Mouse (Mus musculus) small intestine, adult 2 months (tissue): ENCODE measurements around the gene Ubl3. TPM values are rescaled to one million over a fixed set of nuclear protein-coding genes. Genes with fewer than 3 reads are reported as not detected.

Source experiments
- H3K27ac ChIP-seq: fragments of 200-500 bp; 2 replicates; pipeline ENCODE4 v1.5.1; 2012; ENCODE audit warnings: low read depth, low read length, control low read depth, inconsistent platforms; ENCODE audit not compliant: insufficient read depth
- H3K27me3 ChIP-seq: fragments of 200-500 bp; 2 replicates; pipeline ENCODE4 v1.6.1; 2012; ENCODE audit warnings: mild to moderate bottlenecking, moderate library complexity, low read length, inconsistent platforms; ENCODE audit not compliant: control insufficient read depth, insufficient read depth
- H3K36me3 ChIP-seq: fragments of 200-500 bp; 2 replicates; pipeline ENCODE4 v1.6.1; 2012; ENCODE audit warnings: mild to moderate bottlenecking, low read length, control low read depth, inconsistent platforms; ENCODE audit not compliant: control insufficient read depth, insufficient read depth
- H3K4me1 ChIP-seq: fragments of 200-500 bp; 2 replicates; pipeline ENCODE4 v1.6.1; 2012; ENCODE audit warnings: low read length, inconsistent platforms, mixed read lengths; ENCODE audit not compliant: control insufficient read depth, insufficient read depth, insufficient read length
- H3K4me3 ChIP-seq: fragments of 200-500 bp; 2 replicates; pipeline ENCODE4 v1.5.1; 2012; ENCODE audit warnings: low read depth, mild to moderate bottlenecking, control low read depth, inconsistent platforms, low read length, moderate library complexity
- CTCF ChIP-seq: fragments of 200-500 bp; IDR thresholded peaks from 2 replicates; pipeline ENCODE4 v1.5.1; 2012; ENCODE audit warnings: low read depth, mild to moderate bottlenecking, control low read depth, inconsistent platforms, low read length, moderate library complexity, mixed read lengths; ENCODE audit not compliant: insufficient replicate concordance, insufficient read length; ENCODE audit errors: extremely low read depth
- POLR2A ChIP-seq: fragments of 200-500 bp; IDR thresholded peaks from 2 replicates; pipeline ENCODE4 v1.6.1; 2012; ENCODE audit warnings: low read depth, mild to moderate bottlenecking, control low read depth, inconsistent platforms, low read length, moderate library complexity
- WGBS: fragments of 180-500 bp; shearing (Covaris S2); methylation state at CpG from one replicate; pipeline ENCODE4 v1.1.7; 2018; 5-methylcytosine and 5-hydroxymethylcytosine counted together
- polyA plus RNA-seq: library from polyadenylated mRNA; depleted of rRNA; stranded (reverse); fragments of >200 nt; gene quantifications from 2 replicates; pipeline ENCODE4 v1.2.3, GENCODE M21; 2012

Ubl3 gene
- polyA plus RNA-seq, 1 experiment, result 68.2 TPM

DNA sequence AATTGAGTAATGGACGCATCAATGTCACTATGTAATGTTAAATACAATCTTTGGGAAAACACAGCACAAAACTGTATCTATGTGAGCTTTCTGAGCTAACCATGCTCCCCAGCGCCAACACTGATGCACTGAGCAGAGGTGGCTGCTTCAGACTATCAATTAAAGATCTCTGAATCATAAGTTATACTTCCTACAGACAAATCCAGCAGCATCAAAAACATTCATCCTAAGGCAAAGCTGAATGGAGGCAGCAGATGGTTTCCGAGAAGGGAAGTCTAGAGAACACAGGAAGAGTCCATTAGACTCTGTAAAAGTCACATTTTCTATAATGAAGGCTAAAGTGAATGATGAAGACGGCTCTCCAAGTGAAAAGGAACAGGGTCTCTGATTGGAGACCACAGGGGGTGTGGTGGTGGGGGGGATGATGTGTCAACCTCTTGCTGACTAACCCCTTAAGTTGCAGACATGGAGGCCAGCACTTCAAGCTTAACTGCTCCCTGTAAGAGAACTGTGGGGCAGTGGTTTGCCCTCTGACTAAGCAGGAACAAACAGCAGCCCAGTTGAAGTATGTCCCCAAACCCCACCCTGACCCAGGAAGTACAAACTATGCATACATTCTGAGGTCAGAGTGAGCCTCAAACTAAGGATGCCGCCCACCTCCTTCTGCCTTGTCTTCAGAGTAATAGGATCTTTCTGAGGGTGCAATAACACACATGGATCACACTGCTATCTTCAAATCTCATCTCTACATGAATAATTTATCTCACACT, 29.2 kb downstream of the Ubl3 start:
- Histone ChIP-seq H3K4me3 (no peak overlapping the region), H3K4me1 (peaks cover 24% of the 10 kb centered on the region), H3K27ac (no peak overlapping the region), H3K36me3 (no peaks in the 10 kb centered on the region; the same call in 1 of the 2 replicates), H3K27me3 (no peaks in the 10 kb centered on the region)
- no peak for TF ChIP-seq POLR2A
- TF ChIP-seq CTCF, result no peak
- 77% methylated on average over 5 of the region's 5 CpGs for WGBS

DNA sequence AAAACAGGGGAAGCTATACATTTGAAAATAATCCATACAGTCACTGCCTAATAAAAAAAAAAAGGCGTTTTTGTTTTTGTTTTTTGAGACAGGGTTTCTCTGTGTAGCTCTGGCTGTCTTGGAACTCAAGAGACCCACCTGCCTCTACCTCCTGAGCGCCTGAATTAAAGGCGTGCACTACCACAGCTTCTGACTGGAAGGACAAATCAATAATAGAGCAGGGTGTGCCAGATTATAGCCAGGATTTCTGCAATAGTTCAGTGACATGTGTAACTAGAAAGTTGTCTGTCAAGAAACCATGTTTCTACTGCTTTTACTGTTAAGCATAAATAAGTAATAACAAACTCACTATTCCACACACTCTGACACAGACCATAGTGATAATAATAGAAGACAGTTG, 30.2 kb downstream of the Ubl3 start:
- H3K27me3 ChIP-seq, result no peaks in the 10 kb centered on the region
- no peak overlapping the region for H3K27ac ChIP-seq
- H3K36me3 ChIP-seq, result no peaks in the 10 kb centered on the region; the same call in 1 of the 2 replicates
- peaks cover 19% of the 10 kb centered on the region; the same call in 1 of the 2 replicates for H3K4me1 ChIP-seq
- TF ChIP-seq CTCF, result no peak
- TF ChIP-seq POLR2A, result no peak
- WGBS, result 29% methylated on average over 3 of the region's 3 CpGs
- no peak overlapping the region for H3K4me3 ChIP-seq

DNA sequence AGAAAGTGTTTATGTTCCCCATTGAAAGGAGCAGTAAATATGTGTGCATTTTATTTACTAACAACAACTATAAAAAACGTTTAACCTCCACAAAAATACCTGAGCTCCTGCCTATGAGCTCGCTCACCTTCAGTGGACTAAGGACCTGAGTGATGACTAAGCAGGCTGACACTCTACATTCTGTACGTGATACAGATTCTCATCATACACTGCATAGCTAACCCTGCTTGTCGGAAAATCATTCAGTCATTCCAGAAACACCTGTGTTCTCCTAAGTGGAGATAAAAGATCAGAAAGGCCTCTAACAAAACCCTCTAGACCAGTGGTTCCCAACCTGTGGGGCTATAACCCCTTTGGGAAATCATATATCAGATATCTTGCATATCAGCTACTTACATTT, 35.1 kb downstream of the Ubl3 start:
- H3K27ac ChIP-seq, result no peak overlapping the region
- H3K4me1 ChIP-seq, result 0 out of 2 replicates have a peak, but pooled peaks cover 2% of the 10 kb centered on the region
- no peaks in the 10 kb centered on the region for H3K36me3 ChIP-seq
- no peaks in the 10 kb centered on the region for H3K27me3 ChIP-seq
- TF ChIP-seq CTCF, result no peak
- no peak for TF ChIP-seq POLR2A
- no peak overlapping the region for H3K4me3 ChIP-seq
- 60% methylated on average over 4 of the region's 4 CpGs for WGBS

DNA sequence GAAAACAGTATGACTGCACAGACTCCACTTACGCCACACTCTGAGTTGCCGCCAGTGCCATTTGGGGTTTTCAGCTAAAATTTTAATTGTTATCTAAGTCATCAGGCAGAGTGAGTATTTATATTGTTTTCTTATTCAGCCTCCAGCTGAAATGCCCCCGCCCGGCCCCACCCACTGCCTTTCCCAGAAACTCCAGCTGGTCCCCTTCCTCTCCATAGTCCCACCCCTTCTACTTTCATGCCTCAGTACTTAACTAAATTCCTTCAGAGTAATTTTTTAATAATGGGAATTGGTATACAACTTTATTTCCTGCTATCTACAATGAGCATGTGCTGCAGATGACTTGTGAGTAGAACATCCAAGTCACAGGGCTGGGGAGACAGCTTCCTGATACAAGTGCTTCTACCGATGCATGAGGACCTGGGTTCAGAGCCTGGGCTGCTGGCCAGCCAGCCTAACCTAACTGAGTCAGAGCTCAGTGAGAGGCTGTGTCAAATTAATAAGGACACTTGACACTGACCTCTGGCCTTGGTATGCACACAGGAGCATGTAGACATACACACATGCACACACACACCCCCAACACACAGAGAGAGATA, 40.4 kb downstream of the Ubl3 start:
- H3K4me1 ChIP-seq, result 0 out of 2 replicates have a peak, but pooled peaks cover 2% of the 10 kb centered on the region
- WGBS, result 61% methylated on average over 5 of the region's 5 CpGs
- H3K36me3 ChIP-seq, result peaks cover 20% of the 10 kb centered on the region
- no peak overlapping the region for H3K4me3 ChIP-seq
- no peak overlapping the region for H3K27ac ChIP-seq
- H3K27me3 ChIP-seq, result no peaks in the 10 kb centered on the region
- TF ChIP-seq CTCF, result no peak
- TF ChIP-seq POLR2A, result no peak

DNA sequence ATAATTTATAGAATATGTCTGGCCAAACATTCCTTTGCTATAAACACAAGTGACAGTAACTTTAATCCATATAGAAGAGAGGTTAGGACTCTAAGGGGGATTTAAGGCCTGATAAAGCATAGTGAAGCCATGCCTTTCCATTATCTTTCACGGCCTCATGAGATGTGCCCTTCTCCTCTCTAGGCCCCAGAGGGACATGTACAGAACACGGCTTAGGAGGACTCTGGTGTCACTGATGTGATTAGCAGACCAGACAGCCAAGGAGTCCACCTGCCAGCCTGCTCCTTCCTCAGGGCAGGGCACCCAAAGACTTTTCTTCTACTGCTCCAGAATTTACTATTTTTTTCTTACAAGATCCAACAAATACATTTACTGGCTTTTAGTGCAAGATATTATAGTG, 42.3 kb downstream of the Ubl3 start:
- WGBS, result 84% methylated on average over 2 of the region's 2 CpGs
- Histone ChIP-seq H3K27me3 (no peaks in the 10 kb centered on the region), H3K27ac (no peak overlapping the region), H3K36me3 (peaks cover 39% of the 10 kb centered on the region), H3K4me1 (0 out of 2 replicates have a peak, but pooled peaks cover 2% of the 10 kb centered on the region), H3K4me3 (no peak overlapping the region)
- TF ChIP-seq CTCF, result no peak
- no peak for TF ChIP-seq POLR2A

DNA sequence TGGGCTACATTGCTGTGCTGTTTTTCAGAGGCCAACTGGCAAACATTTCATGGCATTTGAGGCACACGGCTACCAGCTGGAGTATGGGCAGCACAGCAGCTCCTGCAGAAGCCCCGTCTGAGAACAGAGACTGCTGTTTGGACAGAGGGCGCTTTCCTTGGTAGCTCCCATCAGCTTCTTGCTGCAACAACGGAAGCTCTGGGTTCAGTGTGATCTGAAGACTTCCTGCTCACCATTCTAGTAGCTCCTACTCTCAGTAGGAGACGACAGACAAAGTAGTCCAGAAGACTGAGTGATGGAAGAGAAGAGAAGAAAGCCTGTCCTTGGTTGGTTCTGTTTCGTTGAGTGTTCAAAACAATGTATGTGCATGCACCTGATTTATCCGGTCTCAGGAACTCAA, 42.9 kb downstream of the Ubl3 start:
- Histone ChIP-seq H3K36me3 (peaks cover 41% of the 10 kb centered on the region), H3K4me1 (no peaks in the 10 kb centered on the region), H3K4me3 (no peak overlapping the region), H3K27me3 (no peaks in the 10 kb centered on the region), H3K27ac (no peak overlapping the region)
- no peak for TF ChIP-seq POLR2A
- TF ChIP-seq CTCF, result no peak
- WGBS, result 71% methylated on average over 7 of the region's 7 CpGs

DNA sequence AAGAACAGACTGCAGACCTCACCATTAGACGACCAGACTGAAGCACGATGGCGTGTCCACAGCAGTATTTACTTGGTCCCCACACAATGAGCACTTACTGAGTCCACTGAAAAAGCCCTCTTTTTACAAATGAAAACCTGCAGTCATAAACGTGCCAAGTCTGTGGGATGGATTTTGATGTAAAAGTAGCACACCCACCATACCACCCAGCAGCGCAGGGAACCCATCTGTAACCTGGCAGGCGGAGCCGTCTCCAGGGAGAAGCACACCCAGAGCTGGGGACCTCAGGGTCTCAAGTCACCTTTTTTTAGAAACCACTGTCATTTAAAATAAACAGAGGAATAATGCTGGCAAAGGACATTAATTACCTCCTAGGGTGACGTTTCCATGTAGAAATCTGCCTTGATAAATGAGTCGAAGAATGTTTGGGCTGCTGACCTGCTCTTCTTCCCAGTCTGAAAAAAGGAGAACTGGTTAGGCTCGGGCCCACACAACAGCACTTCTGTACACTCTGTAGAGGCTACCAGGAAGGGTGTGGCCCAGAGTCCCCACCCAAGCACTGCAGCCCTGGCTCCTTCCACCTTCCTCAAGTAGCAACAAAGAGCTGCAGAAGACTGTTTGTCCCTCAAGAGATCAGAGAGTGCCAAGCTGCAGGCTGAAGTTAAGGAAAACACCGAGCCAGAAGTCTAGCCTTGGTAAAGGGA, 43.5 kb downstream of the Ubl3 start:
- 73% methylated on average over 11 of the region's 11 CpGs for WGBS

More for the DNA sequence above, 43.5 kb downstream of the Ubl3 start:
- Histone ChIP-seq H3K27me3 (no peaks in the 10 kb centered on the region), H3K4me3 (no peak overlapping the region), H3K27ac (peak overlapping the region; percentile 21; the same call in 1 of the 2 replicates), H3K36me3 (peaks cover 41% of the 10 kb centered on the region), H3K4me1 (no peaks in the 10 kb centered on the region)
- no peak for TF ChIP-seq POLR2A
- no peak for TF ChIP-seq CTCF
